Mouse (Mus musculus): ENCODE measurements around the gene Inpp5k. TPM values are rescaled to one million over a fixed set of nuclear protein-coding genes. Genes with fewer than 3 reads are reported as not detected.

Inpp5k gene
- polyA plus RNA-seq, 1 experiment from 2014 or later, result 22.3 TPM

GRCm38 (mm10) chr11:75621426-75621825 is 9.4 kb upstream of the Inpp5k start:
- Histone ChIP-seq H3K4me3 (no peak overlapping the region), H3K4me2 (no peak overlapping the region), H3K27me3 (no peaks in the 10 kb centered on the region), H3K9ac (no peak overlapping the region), H3K4me1 (no peaks in the 10 kb centered on the region), H3K36me3 (peaks cover 72% of the 10 kb centered on the region), H3K27ac (0 out of 2 replicates have a peak overlapping the region, but pooled peaks have one; percentile 38), H3K9me3 (no peaks in the 10 kb centered on the region)
- no peak for ATAC-seq (ENCODE audit: insufficient number of reproducible peaks, low FRiP score, low TSS enrichment, low read depth)
- WGBS, result 80% methylated on average over 2 of the region's 2 CpGs

GRCm38 (mm10) chr11:75622588-75623329 is 8.0 kb upstream of the Inpp5k start:
- Histone ChIP-seq H3K4me3 (no peak overlapping the region), H3K9me3 (no peaks in the 10 kb centered on the region), H3K27ac (no peak overlapping the region), H3K36me3 (peaks cover 73% of the 10 kb centered on the region), H3K27me3 (no peaks in the 10 kb centered on the region), H3K4me2 (no peak overlapping the region), H3K4me1 (no peaks in the 10 kb centered on the region), H3K9ac (no peak overlapping the region)
- ATAC-seq (ENCODE audit: insufficient number of reproducible peaks, low FRiP score, low TSS enrichment, low read depth), result no peak
- 77% methylated on average over 2 of the region's 2 CpGs for WGBS

GRCm38 (mm10) chr11:75624102-75624554 is 6.7 kb upstream of the Inpp5k start:
- peak overlapping the region; percentile 60 for H3K27ac ChIP-seq
- H3K9ac ChIP-seq, result no peak overlapping the region
- no peak overlapping the region for H3K4me3 ChIP-seq
- ATAC-seq (ENCODE audit: insufficient number of reproducible peaks, low FRiP score, low TSS enrichment, low read depth), result no peak
- H3K27me3 ChIP-seq, result no peaks in the 10 kb centered on the region
- H3K36me3 ChIP-seq, result peaks cover 73% of the 10 kb centered on the region
- no peak overlapping the region for H3K4me2 ChIP-seq
- WGBS, result 65% methylated on average over 2 of the region's 2 CpGs
- H3K9me3 ChIP-seq, result no peaks in the 10 kb centered on the region
- H3K4me1 ChIP-seq, result no peaks in the 10 kb centered on the region

GRCm38 (mm10) chr11:75625820-75626219 is 5.0 kb upstream of the Inpp5k start:
- Histone ChIP-seq H3K4me1 (peaks cover 9% of the 10 kb centered on the region), H3K4me2 (no peak overlapping the region), H3K9me3 (no peaks in the 10 kb centered on the region), H3K27me3 (no peaks in the 10 kb centered on the region), H3K9ac (no peak overlapping the region), H3K27ac (no peak overlapping the region), H3K4me3 (no peak overlapping the region), H3K36me3 (peaks cover 60% of the 10 kb centered on the region)
- no peak for ATAC-seq (ENCODE audit: insufficient number of reproducible peaks, low FRiP score, low TSS enrichment, low read depth)
- 90% methylated on average over 4 of the region's 4 CpGs for WGBS

- H3K4me3 ChIP-seq, result peak overlapping the region; percentile 81
- no peaks in the 10 kb centered on the region for H3K27me3 ChIP-seq
- H3K36me3 ChIP-seq, result peaks cover 53% of the 10 kb centered on the region
- 8% methylated on average over 5 of the region's 5 CpGs for WGBS
- no peak for ATAC-seq (ENCODE audit: insufficient number of reproducible peaks, low FRiP score, low TSS enrichment, low read depth)
- H3K9ac ChIP-seq, result peak overlapping the region; percentile 55; the same call in 1 of the 2 replicates
- H3K4me1 ChIP-seq, result peaks cover 22% of the 10 kb centered on the region
- no peaks in the 10 kb centered on the region for H3K9me3 ChIP-seq
- peak overlapping the region; percentile 74 for H3K4me2 ChIP-seq
- peak overlapping the region; percentile 88 for H3K27ac ChIP-seq
Measured at GRCm38 (mm10) chr11:75630098-75630497, 690 bp upstream of the Inpp5k start.

- H3K4me3 ChIP-seq, result peak overlapping the region; percentile 81
- H3K4me1 ChIP-seq, result peaks cover 22% of the 10 kb centered on the region
Measured at GRCm38 (mm10) chr11:75631561-75632225, 905 bp downstream of the Inpp5k start.

GRCm38 (mm10) chr11:75632921-75633320 is 2.1 kb downstream of the Inpp5k start:
- Histone ChIP-seq H3K4me1 (peaks cover 22% of the 10 kb centered on the region), H3K4me2 (no peak overlapping the region), H3K27me3 (no peaks in the 10 kb centered on the region), H3K4me3 (no peak overlapping the region), H3K9ac (no peak overlapping the region), H3K27ac (no peak overlapping the region), H3K9me3 (no peaks in the 10 kb centered on the region), H3K36me3 (peaks cover 36% of the 10 kb centered on the region)
- 87% methylated on average over 5 of the region's 5 CpGs for WGBS
- ATAC-seq (ENCODE audit: insufficient number of reproducible peaks, low FRiP score, low TSS enrichment, low read depth), result no peak

More at GRCm38 (mm10) chr11:75631561-75632225, 905 bp downstream of the Inpp5k start:
- no peak for ATAC-seq (ENCODE audit: insufficient number of reproducible peaks, low FRiP score, low TSS enrichment, low read depth)
- Histone ChIP-seq H3K4me2 (peak overlapping the region; percentile 74), H3K27me3 (no peaks in the 10 kb centered on the region), H3K9ac (peak overlapping the region; percentile 60), H3K9me3 (no peaks in the 10 kb centered on the region), H3K27ac (peak overlapping the region; percentile 64; the same call in 1 of the 2 replicates), H3K36me3 (peaks cover 41% of the 10 kb centered on the region)
- WGBS, result 12% methylated on average over 13 of the region's 13 CpGs

- no peak overlapping the region for H3K9ac ChIP-seq
- peaks cover 17% of the 10 kb centered on the region for H3K4me1 ChIP-seq
- peaks cover 35% of the 10 kb centered on the region for H3K36me3 ChIP-seq
- H3K27ac ChIP-seq, result no peak overlapping the region
- no peak for ATAC-seq (ENCODE audit: insufficient number of reproducible peaks, low FRiP score, low TSS enrichment, low read depth)
- H3K27me3 ChIP-seq, result no peaks in the 10 kb centered on the region
- H3K4me3 ChIP-seq, result no peak overlapping the region
- 76% methylated on average over 3 of the region's 3 CpGs for WGBS
- H3K9me3 ChIP-seq, result no peaks in the 10 kb centered on the region
- no peak overlapping the region for H3K4me2 ChIP-seq
Measured at GRCm38 (mm10) chr11:75634801-75635200, 4.0 kb downstream of the Inpp5k start.

- Histone ChIP-seq H3K9ac (no peak overlapping the region), H3K27ac (no peak overlapping the region), H3K36me3 (peaks cover 38% of the 10 kb centered on the region), H3K4me2 (no peak overlapping the region), H3K4me1 (peaks cover 13% of the 10 kb centered on the region), H3K27me3 (no peaks in the 10 kb centered on the region), H3K4me3 (no peak overlapping the region), H3K9me3 (no peaks in the 10 kb centered on the region)
- ATAC-seq (ENCODE audit: insufficient number of reproducible peaks, low FRiP score, low TSS enrichment, low read depth), result no peak
- WGBS, result 58% methylated on average over 11 of the region's 11 CpGs
Measured at GRCm38 (mm10) chr11:75635315-75635714, 4.5 kb downstream of the Inpp5k start.

GRCm38 (mm10) chr11:75643323-75643722 is 12.5 kb downstream of the Inpp5k start:
- H3K4me2 ChIP-seq, result no peak overlapping the region
- H3K9ac ChIP-seq, result no peak overlapping the region
- peaks cover 40% of the 10 kb centered on the region for H3K36me3 ChIP-seq
- H3K4me1 ChIP-seq, result 0 out of 2 replicates have a peak, but pooled peaks cover 7% of the 10 kb centered on the region
- H3K9me3 ChIP-seq, result no peaks in the 10 kb centered on the region
- WGBS, result 69% methylated on average over 5 of the region's 5 CpGs
- H3K27ac ChIP-seq, result no peak overlapping the region
- H3K4me3 ChIP-seq, result no peak overlapping the region
- no peaks in the 10 kb centered on the region for H3K27me3 ChIP-seq
- no peak for ATAC-seq (ENCODE audit: insufficient number of reproducible peaks, low FRiP score, low TSS enrichment, low read depth)

GRCm38 (mm10) chr11:75644684-75645083 is 13.9 kb downstream of the Inpp5k start:
- 78% methylated on average over 9 of the region's 9 CpGs for WGBS

GRCm38 (mm10) chr11:75647681-75648211 is 17.0 kb downstream of the Inpp5k start:
- no peak for ATAC-seq (ENCODE audit: insufficient number of reproducible peaks, low FRiP score, low TSS enrichment, low read depth)
- Histone ChIP-seq H3K9me3 (no peaks in the 10 kb centered on the region), H3K4me3 (no peak overlapping the region), H3K36me3 (peaks cover 27% of the 10 kb centered on the region), H3K4me2 (no peak overlapping the region), H3K4me1 (peaks cover 27% of the 10 kb centered on the region), H3K9ac (no peak overlapping the region), H3K27ac (peak overlapping the region; percentile 38; the same call in 1 of the 2 replicates), H3K27me3 (peaks cover 7% of the 10 kb centered on the region; the same call in 1 of the 2 replicates)
- WGBS, result 54% methylated on average over 6 of the region's 6 CpGs

More at GRCm38 (mm10) chr11:75644684-75645083, 13.9 kb downstream of the Inpp5k start:
- Histone ChIP-seq H3K4me2 (no peak overlapping the region), H3K9ac (no peak overlapping the region), H3K9me3 (no peaks in the 10 kb centered on the region), H3K36me3 (peaks cover 36% of the 10 kb centered on the region), H3K4me1 (0 out of 2 replicates have a peak, but pooled peaks cover 7% of the 10 kb centered on the region), H3K27me3 (no peaks in the 10 kb centered on the region), H3K27ac (no peak overlapping the region), H3K4me3 (no peak overlapping the region)
- no peak for ATAC-seq (ENCODE audit: insufficient number of reproducible peaks, low FRiP score, low TSS enrichment, low read depth)

All from limb, embryonic 15.5 days (tissue).